In the genomic region with DNA sequence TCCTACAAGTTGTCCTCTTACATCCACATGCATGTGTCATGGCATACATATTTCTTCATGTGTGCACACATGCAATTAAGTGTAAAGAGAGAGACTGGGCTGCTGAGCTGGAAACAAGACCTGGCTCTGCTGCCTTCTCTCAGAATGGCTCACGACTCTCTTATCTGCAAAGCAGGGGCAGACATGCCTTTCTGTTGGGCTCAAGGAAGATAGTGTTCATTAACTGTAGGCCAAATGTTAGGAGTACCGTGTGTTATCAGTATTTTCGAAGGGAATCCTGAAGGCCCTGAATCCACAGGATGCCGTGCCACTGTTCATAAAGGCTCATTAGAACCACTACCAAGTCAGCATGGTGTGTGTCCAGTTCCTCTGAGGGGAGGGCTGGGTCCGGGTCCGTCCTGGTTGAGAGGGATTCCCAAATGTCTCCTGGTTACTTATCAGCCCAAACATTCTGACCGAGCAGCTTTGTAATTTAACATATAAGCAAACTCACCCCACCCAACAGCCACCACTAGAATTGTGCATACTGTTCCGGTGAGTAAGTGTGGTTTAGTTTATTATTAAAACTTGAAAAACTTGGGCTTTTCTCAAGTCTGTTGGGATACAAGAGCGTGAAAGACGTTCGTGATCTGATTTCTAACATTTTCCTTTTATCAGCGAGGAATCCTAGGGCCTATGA, we compare ENCODE assay signal across 22 mouse cellular contexts. TPM values are rescaled to one million over a fixed set of nuclear protein-coding genes. Genes with fewer than 3 reads are reported as not detected.
DNase-seq lines count a peak whose midpoint lies in the region; ATAC-seq and TF ChIP-seq lines count a peak whose summit lies in the region.
"Had no signal": no experiment of that assay in that cellular context is flagged by ENCODE, and none has a peak within 500 bp of the region (broad histone marks: within the 10 kb centered on the region; RNA-seq: fewer than 3 reads in every experiment).

No protein-coding gene starts in this region.

- H3K4me1 ChIP-seq in liver, embryonic 12.5 days, result peaks cover 82% of the 10 kb centered on the region
- no peaks in the 10 kb centered on the region for H3K4me1 ChIP-seq in midbrain, postnatal 0 days (ENCODE audit: insufficient read depth, low read length)
- H3K4me1 ChIP-seq: forebrain, embryonic 15.5 days had no signal

- H3K27me3 ChIP-seq in liver, embryonic 12.5 days (replicated peaks), result no peaks in the 10 kb centered on the region
- no peaks in the 10 kb centered on the region for H3K27me3 ChIP-seq in midbrain, postnatal 0 days (ENCODE audit: insufficient read depth, low read length)
- H3K27me3 ChIP-seq: forebrain, embryonic 15.5 days; kidney, embryonic 15.5 days had no signal

- ATAC-seq in liver, embryonic 12.5 days, result peak; percentile 91
- ATAC-seq in megakaryocyte-erythroid progenitor cell, adult 5-6 weeks (replicated peaks; ENCODE audit: low FRiP score, low TSS enrichment, poor library complexity, severe bottlenecking), result peak; percentile 84
- no peak for ATAC-seq in midbrain, postnatal 0 days (ENCODE audit: low FRiP score)
- ATAC-seq: forebrain, embryonic 15.5 days had no signal

- peak; percentile 31 for DNase-seq in spleen, adult 12 weeks (ENCODE audit: low spot score)
- DNase-seq in spleen, adult 18-20 months, result no peak
- peak; percentile 71 for DNase-seq in c-Kit-positive CD71-positive TER-119-positive erythroid progenitor cells, embryonic 14.5 days (ENCODE audit: low spot score)
- DNase-seq in lung, postnatal 14 days, result no peak
- DNase-seq in kidney, adult 9 months, result no peak
- no peak for DNase-seq in midbrain, postnatal 0 days (ENCODE audit: low spot score)
- DNase-seq: adrenal gland, postnatal 14 days; B cell, adult 2 months; cerebellum, adult 18-20 months; gastrocnemius, postnatal 14 days; heart, adult 18-20 months; kidney, postnatal 4 days; layer of hippocampus, postnatal 36 days; lung, postnatal 10 days; retina, postnatal 1 day; right cerebral cortex, postnatal 4 days; thymus, postnatal 36 days had no signal

- H3K4me3 ChIP-seq in liver, embryonic 12.5 days, result no peak overlapping the region
- no peak overlapping the region for H3K4me3 ChIP-seq in midbrain, postnatal 0 days (ENCODE audit: low read depth, low read length)
- H3K4me3 ChIP-seq: forebrain, embryonic 15.5 days; hindbrain, embryonic 10.5 days; kidney, embryonic 15.5 days had no signal

- H3K27ac ChIP-seq in liver, embryonic 12.5 days, result peak overlapping the region; percentile 93
- H3K27ac ChIP-seq in midbrain, postnatal 0 days (ENCODE audit: low read depth, low read length), result no peak overlapping the region
- H3K27ac ChIP-seq: forebrain, embryonic 15.5 days; hindbrain, embryonic 10.5 days; kidney, embryonic 15.5 days had no signal

- H3K4me2 ChIP-seq in liver, embryonic 12.5 days, result peak overlapping the region; percentile 48
- H3K4me2 ChIP-seq in midbrain, postnatal 0 days (ENCODE audit: low read depth, low read length, poor library complexity, severe bottlenecking), result no peak overlapping the region
- H3K4me2 ChIP-seq: forebrain, embryonic 15.5 days; kidney, embryonic 15.5 days had no signal

- H3K36me3 ChIP-seq in liver, embryonic 12.5 days, result peaks cover 32% of the 10 kb centered on the region
- H3K36me3 ChIP-seq in midbrain, postnatal 0 days (ENCODE audit: insufficient read depth, low read length), result peaks cover 8% of the 10 kb centered on the region
- H3K36me3 ChIP-seq: forebrain, embryonic 15.5 days had no signal

- H3K9ac ChIP-seq in liver, embryonic 12.5 days, result 0 out of 2 replicates have a peak overlapping the region, but pooled peaks have one; percentile 15
- H3K9ac ChIP-seq in midbrain, postnatal 0 days (replicated peaks; ENCODE audit: low read length, poor library complexity, severe bottlenecking), result no peak overlapping the region
- H3K9ac ChIP-seq: forebrain, embryonic 15.5 days; kidney, embryonic 15.5 days had no signal

- H3K9me3 ChIP-seq in liver, embryonic 12.5 days (replicated peaks), result no peaks in the 10 kb centered on the region
- H3K9me3 ChIP-seq in midbrain, postnatal 0 days (ENCODE audit: low read length), result no peaks in the 10 kb centered on the region
- H3K9me3 ChIP-seq: forebrain, embryonic 15.5 days; hindbrain, embryonic 10.5 days; kidney, embryonic 15.5 days had no signal

- 41% methylated on average over 12 of the region's 12 CpGs for WGBS in liver, embryonic 12.5 days (ENCODE audit: insufficient replicate concordance)
- WGBS in midbrain, postnatal 0 days, result 94% methylated on average over 12 of the region's 12 CpGs

- no peak for TF ChIP-seq CTCF in midbrain, postnatal 0 days (IDR thresholded peaks at IDR 0.05)

RNA-seq across cellular contexts. Expression of a gene that starts 36.9 kb away (rescaled TPM):
- 88.6 and 88.7 TPM in 2 replicates for polyA plus RNA-seq in liver, embryonic 12.5 days (2016; fragmentation: Nextera tagmentation; extraction: Ambion mirVana)
- total RNA-seq in megakaryocyte-erythroid progenitor cell, adult 5-6 weeks (2014; fragmentation: Nextera tagmentation), result 113 and 131 TPM in 2 replicates
- total RNA-seq in megakaryocyte-erythroid progenitor cell, adult 5-6 weeks (2017), result 48.6 and 103 TPM in 2 replicates
- 96.5 and 111 TPM in 2 replicates for total RNA-seq in midbrain, postnatal 0 days (2014; rRNA removed)
- polyA plus RNA-seq in midbrain, postnatal 0 days (2015; fragmentation: Nextera tagmentation; extraction: Ambion mirVana), result 109 and 130 TPM in 2 replicates

Comparison
In these comparisons a context has a peak if more than half of its experiments do, and no peak if none do; other contexts are left out.
1. DNase-seq: peak in spleen, adult 12 weeks (single experiment) and c-Kit-positive CD71-positive TER-119-positive erythroid progenitor cells, embryonic 14.5 days (single experiment); none in spleen, adult 18-20 months (0 of 2), lung, postnatal 14 days (single experiment), kidney, adult 9 months (single experiment) and midbrain, postnatal 0 days (single experiment).